ENCODE assay signal across 22 mouse cellular contexts in genomic region chr1:195032738-195033137, GRCm38 (mm10). TPM values are rescaled to one million over a fixed set of nuclear protein-coding genes. Genes with fewer than 3 reads are reported as not detected.
DNase-seq lines count a peak whose midpoint lies in the region; ATAC-seq and TF ChIP-seq lines count a peak whose summit lies in the region.
"Had no signal": no experiment of that assay in that cellular context is flagged by ENCODE, and none has a peak within 500 bp of the region (broad histone marks: within the 10 kb centered on the region; RNA-seq: fewer than 3 reads in every experiment).

No protein-coding gene starts in this region.

- TF ChIP-seq POLR2A in heart, adult 2 months (IDR thresholded peaks at IDR 0.05; ENCODE audit: insufficient read depth, low read depth, low read length), result no peak

- H3K4me3 ChIP-seq in heart, adult 2 months, result no peak overlapping the region
- no peak overlapping the region for H3K4me3 ChIP-seq in midbrain, postnatal 0 days (ENCODE audit: low read depth, low read length)
- H3K4me3 ChIP-seq in midbrain, embryonic 11.5 days (ENCODE audit: low read depth, low read length), result no peak overlapping the region
- no peak overlapping the region for H3K4me3 ChIP-seq in liver, embryonic 13.5 days (replicated peaks)
- no peak overlapping the region for H3K4me3 ChIP-seq in hindbrain, embryonic 13.5 days
- H3K4me3 ChIP-seq: embryonic facial prominence, embryonic 12.5 days; heart, embryonic 15.5 days; hindbrain, embryonic 10.5 days; limb, embryonic 12.5 days; lung, embryonic 15.5 days; stomach, embryonic 15.5 days had no signal

- H3K4me2 ChIP-seq in midbrain, postnatal 0 days (ENCODE audit: low read depth, low read length, poor library complexity, severe bottlenecking), result no peak overlapping the region
- H3K4me2 ChIP-seq in midbrain, embryonic 11.5 days, result no peak overlapping the region
- H3K4me2 ChIP-seq in liver, embryonic 13.5 days, result no peak overlapping the region
- no peak overlapping the region for H3K4me2 ChIP-seq in hindbrain, embryonic 13.5 days
- H3K4me2 ChIP-seq: embryonic facial prominence, embryonic 12.5 days; heart, embryonic 15.5 days; limb, embryonic 12.5 days; lung, embryonic 15.5 days; stomach, embryonic 15.5 days had no signal

- H3K27me3 ChIP-seq in heart, adult 2 months (ENCODE audit: control insufficient read depth, insufficient read depth, low read length), result no peaks in the 10 kb centered on the region
- H3K27me3 ChIP-seq in midbrain, postnatal 0 days (ENCODE audit: insufficient read depth, low read length), result no peaks in the 10 kb centered on the region
- no peaks in the 10 kb centered on the region for H3K27me3 ChIP-seq in midbrain, embryonic 11.5 days (ENCODE audit: control insufficient read depth, insufficient read depth, low read length)
- H3K27me3 ChIP-seq in liver, embryonic 13.5 days, result no peaks in the 10 kb centered on the region
- H3K27me3 ChIP-seq in hindbrain, embryonic 13.5 days, result no peaks in the 10 kb centered on the region
- H3K27me3 ChIP-seq: embryonic facial prominence, embryonic 12.5 days; heart, embryonic 15.5 days; limb, embryonic 12.5 days; lung, embryonic 15.5 days; stomach, embryonic 15.5 days had no signal

- DNase-seq in heart, adult 2 months, result no peak
- DNase-seq in heart, postnatal 4 days, result no peak
- DNase-seq in midbrain, postnatal 0 days (ENCODE audit: low spot score), result no peak
- no peak for DNase-seq in midbrain, embryonic 11.5 days (ENCODE audit: low spot score, missing footprints)
- DNase-seq in liver, embryonic 13.5 days, result no peak
- no peak for DNase-seq in adrenal gland, adult 8-10 months
- no peak for DNase-seq in kidney, postnatal 25 days
- DNase-seq: adrenal gland, postnatal 25 days; cerebellum, adult 9-10 months; forebrain, postnatal 0 days; kidney, adult 18-20 months; kidney, postnatal 10 days; layer of hippocampus, adult 9-11 months; thymus, adult 18-20 months had no signal

- H3K79me2 ChIP-seq in heart, adult 2 months (replicated peaks; ENCODE audit: control insufficient read depth, insufficient read depth, low read length), result no peaks in the 10 kb centered on the region

- intact Hi-C loops in heart, adult 2 months (cut with DNase I), result loop anchor here (2.0 kb wide), 1 partner anchor 14 kb away; no protein-coding TSS in a partner anchor

- no peak for TF ChIP-seq EP300 in heart, adult 2 months (IDR thresholded peaks at IDR 0.05; ENCODE audit: insufficient read depth, low read depth, low read length)

- 87% methylated on average over 1 of the region's 1 CpGs for WGBS in heart, adult 2 months
- 91% methylated on average over 1 of the region's 1 CpGs for WGBS in midbrain, postnatal 0 days
- WGBS in midbrain, embryonic 11.5 days, result 94% methylated on average over 1 of the region's 1 CpGs
- WGBS in liver, embryonic 13.5 days (ENCODE audit: insufficient replicate concordance), result 18% methylated on average over 1 of the region's 1 CpGs
- 89% methylated on average over 1 of the region's 1 CpGs for WGBS in hindbrain, embryonic 13.5 days

- no peaks in the 10 kb centered on the region for H3K9me3 ChIP-seq in midbrain, postnatal 0 days (ENCODE audit: low read length)
- no peaks in the 10 kb centered on the region for H3K9me3 ChIP-seq in midbrain, embryonic 11.5 days (ENCODE audit: control insufficient read depth, low read length)
- H3K9me3 ChIP-seq in liver, embryonic 13.5 days (replicated peaks), result no peaks in the 10 kb centered on the region
- no peaks in the 10 kb centered on the region for H3K9me3 ChIP-seq in hindbrain, embryonic 13.5 days
- H3K9me3 ChIP-seq: embryonic facial prominence, embryonic 12.5 days; heart, embryonic 15.5 days; hindbrain, embryonic 10.5 days; limb, embryonic 12.5 days; lung, embryonic 15.5 days; stomach, embryonic 15.5 days had no signal

- H3K9ac ChIP-seq in heart, adult 2 months (ENCODE audit: low read depth, low read length), result no peak overlapping the region
- H3K9ac ChIP-seq in midbrain, postnatal 0 days (replicated peaks; ENCODE audit: low read length, poor library complexity, severe bottlenecking), result no peak overlapping the region
- no peak overlapping the region for H3K9ac ChIP-seq in midbrain, embryonic 11.5 days (ENCODE audit: low read length)
- no peak overlapping the region for H3K9ac ChIP-seq in liver, embryonic 13.5 days
- no peak overlapping the region for H3K9ac ChIP-seq in hindbrain, embryonic 13.5 days
- H3K9ac ChIP-seq: embryonic facial prominence, embryonic 12.5 days; forebrain, postnatal 0 days; heart, embryonic 15.5 days; limb, embryonic 12.5 days; lung, embryonic 15.5 days; stomach, embryonic 15.5 days had no signal

- H3K36me3 ChIP-seq in heart, adult 2 months (ENCODE audit: control insufficient read depth, insufficient read depth, low read length), result peaks cover 57% of the 10 kb centered on the region
- H3K36me3 ChIP-seq in midbrain, postnatal 0 days (ENCODE audit: insufficient read depth, low read length), result peaks cover 38% of the 10 kb centered on the region
- H3K36me3 ChIP-seq in midbrain, embryonic 11.5 days (ENCODE audit: control insufficient read depth, insufficient read depth, low read length), result no peaks in the 10 kb centered on the region
- no peaks in the 10 kb centered on the region for H3K36me3 ChIP-seq in liver, embryonic 13.5 days
- H3K36me3 ChIP-seq in hindbrain, embryonic 13.5 days, result no peaks in the 10 kb centered on the region
- H3K36me3 ChIP-seq: embryonic facial prominence, embryonic 12.5 days; heart, embryonic 15.5 days; hindbrain, embryonic 10.5 days; limb, embryonic 12.5 days; lung, embryonic 15.5 days; stomach, embryonic 15.5 days had no signal

- H3K4me1 ChIP-seq in heart, adult 2 months (ENCODE audit: control insufficient read depth, insufficient read depth, low read length), result peaks cover 7% of the 10 kb centered on the region
- H3K4me1 ChIP-seq in midbrain, postnatal 0 days (ENCODE audit: insufficient read depth, low read length), result no peaks in the 10 kb centered on the region
- H3K4me1 ChIP-seq in midbrain, embryonic 11.5 days (ENCODE audit: control insufficient read depth, insufficient read depth, low read length), result no peaks in the 10 kb centered on the region
- H3K4me1 ChIP-seq in liver, embryonic 13.5 days (replicated peaks), result peaks cover 21% of the 10 kb centered on the region
- 0 out of 2 replicates have a peak, but pooled peaks cover 4% of the 10 kb centered on the region for H3K4me1 ChIP-seq in hindbrain, embryonic 13.5 days (replicated peaks)
- H3K4me1 ChIP-seq: embryonic facial prominence, embryonic 12.5 days; heart, embryonic 15.5 days; hindbrain, embryonic 10.5 days; limb, embryonic 12.5 days; lung, embryonic 15.5 days; stomach, embryonic 15.5 days had no signal

- H3K27ac ChIP-seq in heart, adult 2 months, result peak overlapping the region; percentile 15; the same call in 1 of the 2 replicates
- no peak overlapping the region for H3K27ac ChIP-seq in midbrain, postnatal 0 days (ENCODE audit: low read depth, low read length)
- no peak overlapping the region for H3K27ac ChIP-seq in midbrain, embryonic 11.5 days (ENCODE audit: low read depth, low read length)
- peak overlapping the region; percentile 50 for H3K27ac ChIP-seq in liver, embryonic 13.5 days
- no peak overlapping the region for H3K27ac ChIP-seq in hindbrain, embryonic 13.5 days
- H3K27ac ChIP-seq: embryonic facial prominence, embryonic 12.5 days; heart, embryonic 15.5 days; hindbrain, embryonic 10.5 days; limb, embryonic 12.5 days; lung, embryonic 15.5 days; stomach, embryonic 15.5 days had no signal

- no peak for TF ChIP-seq CTCF in heart, adult 2 months (IDR thresholded peaks at IDR 0.05)
- no peak for TF ChIP-seq CTCF in midbrain, postnatal 0 days (IDR thresholded peaks at IDR 0.05)

- ATAC-seq in midbrain, postnatal 0 days (ENCODE audit: low FRiP score), result peak; percentile 18; the same call in 1 of the 2 replicates
- ATAC-seq in midbrain, embryonic 11.5 days (ENCODE audit: low FRiP score), result no peak
- peak; percentile 75 for ATAC-seq in liver, embryonic 13.5 days (ENCODE audit: low read depth)
- no peak for ATAC-seq in hindbrain, embryonic 13.5 days (ENCODE audit: low FRiP score)
- ATAC-seq: CD4-positive, CD25-positive, alpha-beta regulatory T cell, adult 4 months; forebrain, postnatal 0 days had no signal

RNA-seq across cellular contexts. Expression of gene Cd46, which starts 59.3 kb away (rescaled TPM):
- total RNA-seq in heart, adult 2 months (2021), result 1 to 10 TPM in 1 of 2 experiments, under 1 TPM in 1; 0.73 to 1.0 TPM
- 0.66 and 1.2 TPM in 2 replicates for polyA plus RNA-seq in heart, adult 2 months (2012; rRNA removed)
- 1 to 10 TPM; 1.6 to 1.7 TPM for total RNA-seq in heart, postnatal 4 days (2021)
- 3.4 and 5.3 TPM in 2 replicates for total RNA-seq in midbrain, postnatal 0 days (2014; rRNA removed)
- 1.0 and 1.2 TPM in 2 replicates for polyA plus RNA-seq in midbrain, postnatal 0 days (2015; fragmentation: Nextera tagmentation; extraction: Ambion mirVana)
- polyA plus RNA-seq in midbrain, embryonic 11.5 days (2014; fragmentation: Nextera tagmentation; extraction: Ambion mirVana), result 0.91 and 1.00 TPM in 2 replicates
- polyA plus RNA-seq in liver, embryonic 13.5 days (2015; fragmentation: Nextera tagmentation; extraction: Ambion mirVana), result 0.76 and 0.94 TPM in 2 replicates
- polyA plus RNA-seq in hindbrain, embryonic 13.5 days (2015; fragmentation: Nextera tagmentation; extraction: Ambion mirVana), result 0.82 and 0.98 TPM in 2 replicates
- total RNA-seq in adrenal gland, adult 8-10 months (2022), result 1 to 10 TPM; 2.4 to 4.1 (median 3.3) TPM

Comparison
In these comparisons a context has a peak if more than half of its experiments do, and no peak if none do; other contexts are left out.
1. ATAC-seq: peak in midbrain, postnatal 0 days (single experiment) and liver, embryonic 13.5 days (single experiment); none in midbrain, embryonic 11.5 days (single experiment) and hindbrain, embryonic 13.5 days (single experiment).
2. H3K27ac ChIP-seq: peak in heart, adult 2 months (single experiment) and liver, embryonic 13.5 days (single experiment); none in midbrain, postnatal 0 days (single experiment), midbrain, embryonic 11.5 days (single experiment) and hindbrain, embryonic 13.5 days (single experiment).